Mouse (Mus musculus) frontal cortex, adult 2 months (tissue): ENCODE measurements around the gene Aak1. TPM values are rescaled to one million over a fixed set of nuclear protein-coding genes. Genes with fewer than 3 reads are reported as not detected.
A peak's percentile ranks its signal among the peaks of the same experiment; 100 is the strongest.

ENCODE experiments used
- DNase-seq, 2 experiments: peaks; one replicate each; pipeline ENCODE4 v3.0.0; 2022; ENCODE audit warnings: low spot score in 1 of 2; ENCODE audit errors: extremely low spot score in 1 of 2
- polyA plus RNA-seq: library from polyadenylated mRNA; depleted of rRNA; stranded (reverse); fragments of >200 nt; gene quantifications from 2 replicates; pipeline ENCODE4 v1.2.3, GENCODE M21; 2012

The Aak1 gene
- polyA plus RNA-seq, 1 experiment, result 139 TPM

- no peak for DNase-seq
These were observed 99.4 kb downstream of the Aak1 start for GRCm38 (mm10) chr6:86948746-86949145.

- no peak for DNase-seq
These were observed 100.8 kb downstream of the Aak1 start for GRCm38 (mm10) chr6:86950141-86950540.

GRCm38 (mm10) chr6:86950733-86951255 is 101.5 kb downstream of the Aak1 start:
- DNase-seq, result no peak

GRCm38 (mm10) chr6:86955741-86956140 is 106.4 kb downstream of the Aak1 start:
- DNase-seq, result peak; percentile 41 to 68

GRCm38 (mm10) chr6:86956206-86956605 is 106.9 kb downstream of the Aak1 start:
- DNase-seq, result no peak

- no peak for DNase-seq
These were observed 109.7 kb downstream of the Aak1 start for GRCm38 (mm10) chr6:86959006-86959405.

- DNase-seq, result no peak
These were observed 114.8 kb downstream of the Aak1 start for GRCm38 (mm10) chr6:86963987-86964685.

GRCm38 (mm10) chr6:86967166-86967565 is 117.8 kb downstream of the Aak1 start:
- no peak for DNase-seq

- DNase-seq, result peak in 1 of 2 experiments; percentile 43
These were observed 124.6 kb downstream of the Aak1 start for GRCm38 (mm10) chr6:86973956-86974355.

- no peak for DNase-seq
These were observed 129.0 kb downstream of the Aak1 start for GRCm38 (mm10) chr6:86978156-86978908.

GRCm38 (mm10) chr6:86978909-86979265 is 129.6 kb downstream of the Aak1 start:
- no peak for DNase-seq

- DNase-seq, result no peak
These were observed 131.9 kb downstream of the Aak1 start for GRCm38 (mm10) chr6:86981206-86981605.

GRCm38 (mm10) chr6:86985314-86986106 is 136.2 kb downstream of the Aak1 start:
- no peak for DNase-seq

- no peak for DNase-seq
These were observed 140.3 kb downstream of the Aak1 start for GRCm38 (mm10) chr6:86989576-86989975.

- no peak for DNase-seq
These were observed 141.7 kb downstream of the Aak1 start for GRCm38 (mm10) chr6:86991041-86991440.

GRCm38 (mm10) chr6:86992349-86992748 is 143.0 kb downstream of the Aak1 start:
- DNase-seq, result no peak

GRCm38 (mm10) chr6:86994254-86994653 is 144.9 kb downstream of the Aak1 start:
- no peak for DNase-seq

- peak; percentile 30 to 60 for DNase-seq
These were observed 147.5 kb downstream of the Aak1 start for GRCm38 (mm10) chr6:86996629-86997307.

- no peak for DNase-seq
These were observed 148.0 kb downstream of the Aak1 start for GRCm38 (mm10) chr6:86997360-86997759.

GRCm38 (mm10) chr6:87001995-87002394 is 152.7 kb downstream of the Aak1 start:
- no peak for DNase-seq
